Mouse (Mus musculus) heart, postnatal 10 days (tissue): ENCODE results near the gene Drd1. TPM values are rescaled to one million over a fixed set of nuclear protein-coding genes. Genes with fewer than 3 reads are reported as not detected.

Source experiments
- total RNA-seq, 2 experiments: library from RNA; stranded (reverse); gene quantifications; 2 replicates each; pipeline ENCODE4 v1.2.3; 2021

Gene Drd1
- total RNA-seq, 2 experiments from 2014 or later = 0.27 to 0.57 TPM

Other genes starting within 250 kb of the Drd1 start
- 10 to 100 TPM; 11.4 to 12.0 TPM for gene Sfxn1, start 16.2 kb upstream of the Drd1 start, total RNA-seq
- gene Hrh2, start 136.4 kb upstream of the Drd1 start, total RNA-seq = under 1 TPM; 0.12 TPM